Mouse (Mus musculus): Measurements from ENCODE around the gene Srek1. TPM values are rescaled to one million over a fixed set of nuclear protein-coding genes. Genes with fewer than 3 reads are reported as not detected.

Gene Srek1
- total RNA-seq, 2 experiments from 2014 or later = 66.2 to 68.8 TPM

- DNase-seq (ENCODE audit: extremely low spot score in 1 of 2, low spot score in 2 of 2) = no peak
- intact Hi-C loops (cut with DNase I) = no loop called here
Observed at GRCm38 (mm10) chr13:103745688-103746087, 28.7 kb downstream of the Srek1 start.

GRCm38 (mm10) chr13:103745160-103745559 is 29.2 kb downstream of the Srek1 start:
- intact Hi-C loops (cut with DNase I) = no loop called here
- peak in 1 of 2 experiments; percentile 12 for DNase-seq (ENCODE audit: extremely low spot score in 1 of 2, low spot score in 2 of 2)

- peak in 1 of 2 experiments; percentile 22 for DNase-seq (ENCODE audit: extremely low spot score in 1 of 2, low spot score in 2 of 2)
- intact Hi-C loops (cut with DNase I) = no loop called here
Observed at GRCm38 (mm10) chr13:103735330-103736007, 38.9 kb downstream of the Srek1 start.

GRCm38 (mm10) chr13:103726872-103727271 is 47.5 kb downstream of the Srek1 start:
- intact Hi-C loops (cut with DNase I) = no loop called here
- no peak for DNase-seq (ENCODE audit: extremely low spot score in 1 of 2, low spot score in 2 of 2)

GRCm38 (mm10) chr13:103711406-103712025 is 62.9 kb downstream of the Srek1 start:
- DNase-seq (ENCODE audit: extremely low spot score in 1 of 2, low spot score in 2 of 2) = peak; percentile 48 to 75
- intact Hi-C loops (cut with DNase I) = no loop called here

- peak in 1 of 2 experiments; percentile 60 for DNase-seq (ENCODE audit: extremely low spot score in 1 of 2, low spot score in 2 of 2)
- intact Hi-C loops (cut with DNase I) = no loop called here
Observed at GRCm38 (mm10) chr13:103710359-103710781, 64.0 kb downstream of the Srek1 start.

GRCm38 (mm10) chr13:103705436-103705978 is 68.9 kb downstream of the Srek1 start:
- DNase-seq (ENCODE audit: extremely low spot score in 1 of 2, low spot score in 2 of 2) = no peak
- intact Hi-C loops (cut with DNase I) = loop anchor here (10.0 kb wide), 1 partner anchor 349 kb away; no protein-coding TSS in a partner anchor

GRCm38 (mm10) chr13:103703833-103704232 is 70.6 kb downstream of the Srek1 start:
- no peak for DNase-seq (ENCODE audit: extremely low spot score in 1 of 2, low spot score in 2 of 2)
- intact Hi-C loops (cut with DNase I) = loop anchor here (5.0 to 10.0 kb wide), 2 partner anchors 78 to 351 kb away; no protein-coding TSS in a partner anchor

- DNase-seq (ENCODE audit: extremely low spot score in 1 of 2, low spot score in 2 of 2) = peak; percentile 75 to 88
- intact Hi-C loops (cut with DNase I) = loop anchor here (5.0 to 10.0 kb wide), 2 partner anchors 79 to 351 kb away; no protein-coding TSS in a partner anchor
Observed at GRCm38 (mm10) chr13:103703386-103703785, 71.0 kb downstream of the Srek1 start.

- DNase-seq (ENCODE audit: extremely low spot score in 1 of 2, low spot score in 2 of 2) = no peak
- intact Hi-C loops (cut with DNase I) = loop anchor here (5.0 to 10.0 kb wide), 2 partner anchors 80 to 353 kb away; no protein-coding TSS in a partner anchor
Observed at GRCm38 (mm10) chr13:103702266-103702665, 72.1 kb downstream of the Srek1 start.

- intact Hi-C loops (cut with DNase I) = loop anchor here (5.0 to 10.0 kb wide), 2 partner anchors 82 to 354 kb away; no protein-coding TSS in a partner anchor
- no peak for DNase-seq (ENCODE audit: extremely low spot score in 1 of 2, low spot score in 2 of 2)
Observed at GRCm38 (mm10) chr13:103700752-103701151, 73.7 kb downstream of the Srek1 start.

- intact Hi-C loops (cut with DNase I) = no loop called here
- no peak for DNase-seq (ENCODE audit: extremely low spot score in 1 of 2, low spot score in 2 of 2)
Observed at GRCm38 (mm10) chr13:103697993-103698392, 76.4 kb downstream of the Srek1 start.

- intact Hi-C loops (cut with DNase I) = no loop called here
- no peak for DNase-seq (ENCODE audit: extremely low spot score in 1 of 2, low spot score in 2 of 2)
Observed at GRCm38 (mm10) chr13:103696164-103696563, 78.2 kb downstream of the Srek1 start.

GRCm38 (mm10) chr13:103695456-103695855 is 79.0 kb downstream of the Srek1 start:
- no peak for DNase-seq (ENCODE audit: extremely low spot score in 1 of 2, low spot score in 2 of 2)
- intact Hi-C loops (cut with DNase I) = no loop called here

Other genes with a start within 250 kb of the Srek1 start
- 10 to 100 TPM; 30.4 to 32.8 TPM for gene Erbin, start 145.9 kb upstream of the Srek1 start, total RNA-seq (2021)

All from left cerebral cortex, postnatal 10 days (tissue).